Mouse (Mus musculus): ENCODE measurements around the gene Fam168a. TPM values are rescaled to one million over a fixed set of nuclear protein-coding genes. Genes with fewer than 3 reads are reported as not detected.
A peak's percentile ranks its signal among the peaks of the same experiment; 100 is the strongest.
"Not testable (repeated sequence)": the region's sequence is repeated elsewhere in the genome, so short reads cannot be mapped to it uniquely, and the experiment has no call there.

Gene Fam168a
- polyA plus RNA-seq, 1 experiment from 2014 or later: 29.3 TPM

- WGBS: 93% methylated on average over 6 of the region's 6 CpGs
- DNase-seq (ENCODE audit: low spot score): no peak
- no peaks in the 10 kb centered on the region for H3K4me1 ChIP-seq
These were observed 133.4 kb downstream of the Fam168a start for GRCm38 (mm10) chr7:100839632-100840402.

GRCm38 (mm10) chr7:100840906-100841305 is 134.5 kb downstream of the Fam168a start:
- H3K4me3 ChIP-seq: no peak overlapping the region
- WGBS: 100% methylated on average over 1 of the region's 1 CpGs
- H3K36me3 ChIP-seq: peaks cover 43% of the 10 kb centered on the region
- no peak overlapping the region for H3K27ac ChIP-seq (replicated peaks)
- H3K27me3 ChIP-seq (ENCODE audit: low read depth, poor library complexity, severe bottlenecking): no peaks in the 10 kb centered on the region
- no peaks in the 10 kb centered on the region for H3K9me3 ChIP-seq (replicated peaks)
- no peaks in the 10 kb centered on the region for H3K4me1 ChIP-seq
- no peak for DNase-seq (ENCODE audit: low spot score)

More at GRCm38 (mm10) chr7:100839632-100840402, 133.4 kb downstream of the Fam168a start:
- H3K36me3 ChIP-seq: peaks cover 53% of the 10 kb centered on the region
- no peaks in the 10 kb centered on the region for H3K9me3 ChIP-seq (replicated peaks)
- H3K27me3 ChIP-seq (ENCODE audit: low read depth, poor library complexity, severe bottlenecking): no peaks in the 10 kb centered on the region
- no peak overlapping the region for H3K27ac ChIP-seq (replicated peaks)
- H3K4me3 ChIP-seq: no peak overlapping the region

GRCm38 (mm10) chr7:100841608-100842007 is 135.2 kb downstream of the Fam168a start:
- 93% methylated on average over 6 of the region's 6 CpGs for WGBS

GRCm38 (mm10) chr7:100842175-100842574 is 135.7 kb downstream of the Fam168a start:
- peaks cover 34% of the 10 kb centered on the region for H3K36me3 ChIP-seq
- WGBS: 89% methylated on average over 5 of the region's 5 CpGs

More at GRCm38 (mm10) chr7:100841608-100842007, 135.2 kb downstream of the Fam168a start:
- Histone ChIP-seq H3K9me3 (replicated peaks) (no peaks in the 10 kb centered on the region), H3K36me3 (peaks cover 36% of the 10 kb centered on the region), H3K27ac (replicated peaks) (no peak overlapping the region), H3K4me1 (no peaks in the 10 kb centered on the region), H3K27me3 (ENCODE audit: low read depth, poor library complexity, severe bottlenecking) (no peaks in the 10 kb centered on the region), H3K4me3 (no peak overlapping the region)
- DNase-seq (ENCODE audit: low spot score): no peak

GRCm38 (mm10) chr7:100843866-100844265 is 137.4 kb downstream of the Fam168a start:
- Histone ChIP-seq H3K4me1 (0 out of 2 replicates have a peak, but pooled peaks cover 3% of the 10 kb centered on the region), H3K27me3 (ENCODE audit: low read depth, poor library complexity, severe bottlenecking) (no peaks in the 10 kb centered on the region), H3K27ac (replicated peaks) (no peak overlapping the region), H3K36me3 (peaks cover 21% of the 10 kb centered on the region), H3K4me3 (no peak overlapping the region), H3K9me3 (replicated peaks) (no peaks in the 10 kb centered on the region)
- WGBS: 94% methylated on average over 2 of the region's 2 CpGs
- no peak for DNase-seq (ENCODE audit: low spot score)

More at GRCm38 (mm10) chr7:100842175-100842574, 135.7 kb downstream of the Fam168a start:
- no peak overlapping the region for H3K4me3 ChIP-seq
- no peak for DNase-seq (ENCODE audit: low spot score)
- no peaks in the 10 kb centered on the region for H3K9me3 ChIP-seq (replicated peaks)
- 0 out of 2 replicates have a peak, but pooled peaks cover 2% of the 10 kb centered on the region for H3K4me1 ChIP-seq
- H3K27me3 ChIP-seq (ENCODE audit: low read depth, poor library complexity, severe bottlenecking): no peaks in the 10 kb centered on the region
- no peak overlapping the region for H3K27ac ChIP-seq (replicated peaks)

- Histone ChIP-seq H3K4me3 (no peak overlapping the region), H3K27ac (replicated peaks) (no peak overlapping the region), H3K4me1 (0 out of 2 replicates have a peak, but pooled peaks cover 3% of the 10 kb centered on the region), H3K27me3 (ENCODE audit: low read depth, poor library complexity, severe bottlenecking) (no peaks in the 10 kb centered on the region), H3K9me3 (replicated peaks) (no peaks in the 10 kb centered on the region), H3K36me3 (peaks cover 22% of the 10 kb centered on the region)
- 86% methylated on average over 2 of the region's 2 CpGs for WGBS
- no peak for DNase-seq (ENCODE audit: low spot score)
These were observed 138.1 kb downstream of the Fam168a start for GRCm38 (mm10) chr7:100844385-100845025.

- Histone ChIP-seq H3K4me1 (0 out of 2 replicates have a peak, but pooled peaks cover 3% of the 10 kb centered on the region), H3K27me3 (ENCODE audit: low read depth, poor library complexity, severe bottlenecking) (no peaks in the 10 kb centered on the region), H3K27ac (replicated peaks) (no peak overlapping the region), H3K9me3 (replicated peaks) (no peaks in the 10 kb centered on the region), H3K36me3 (peaks cover 27% of the 10 kb centered on the region), H3K4me3 (no peak overlapping the region)
- no peak for DNase-seq (ENCODE audit: low spot score)
These were observed 138.6 kb downstream of the Fam168a start for GRCm38 (mm10) chr7:100845026-100845400.

- Histone ChIP-seq H3K36me3 (peaks cover 27% of the 10 kb centered on the region), H3K9me3 (replicated peaks) (no peaks in the 10 kb centered on the region), H3K27me3 (ENCODE audit: low read depth, poor library complexity, severe bottlenecking) (no peaks in the 10 kb centered on the region), H3K4me1 (0 out of 2 replicates have a peak, but pooled peaks cover 3% of the 10 kb centered on the region), H3K4me3 (no peak overlapping the region), H3K27ac (replicated peaks) (no peak overlapping the region)
- DNase-seq (ENCODE audit: low spot score): no peak
- 75% methylated on average over 1 of the region's 1 CpGs for WGBS
These were observed 139.0 kb downstream of the Fam168a start for GRCm38 (mm10) chr7:100845412-100845811.

- H3K27ac ChIP-seq (replicated peaks); DNase-seq (ENCODE audit: low spot score); H3K4me1 ChIP-seq; H3K27me3 ChIP-seq (ENCODE audit: low read depth, poor library complexity, severe bottlenecking); H3K4me3 ChIP-seq; H3K9me3 ChIP-seq (replicated peaks): not testable (repeated sequence)
- 84% methylated on average over 7 of the region's 7 CpGs for WGBS
- H3K36me3 ChIP-seq: peaks cover 27% of the 10 kb centered on the region
These were observed 139.6 kb downstream of the Fam168a start for GRCm38 (mm10) chr7:100846033-100846432.

- no peak overlapping the region for H3K4me3 ChIP-seq
- H3K27ac ChIP-seq (replicated peaks): 0 out of 2 replicates have a peak overlapping the region, but pooled peaks have one; percentile 33
- H3K4me1 ChIP-seq: 0 out of 2 replicates have a peak, but pooled peaks cover 3% of the 10 kb centered on the region
- 86% methylated on average over 6 of the region's 6 CpGs for WGBS
- H3K9me3 ChIP-seq (replicated peaks): no peaks in the 10 kb centered on the region
- H3K27me3 ChIP-seq (ENCODE audit: low read depth, poor library complexity, severe bottlenecking): no peaks in the 10 kb centered on the region
- no peak for DNase-seq (ENCODE audit: low spot score)
- peaks cover 20% of the 10 kb centered on the region for H3K36me3 ChIP-seq
These were observed 140.7 kb downstream of the Fam168a start for GRCm38 (mm10) chr7:100847131-100847530.

GRCm38 (mm10) chr7:100848744-100849143 is 142.3 kb downstream of the Fam168a start:
- H3K4me3 ChIP-seq: no peak overlapping the region
- WGBS: 27% methylated on average over 6 of the region's 6 CpGs
- H3K27me3 ChIP-seq (ENCODE audit: low read depth, poor library complexity, severe bottlenecking): no peaks in the 10 kb centered on the region
- peaks cover 12% of the 10 kb centered on the region; the same call in 1 of the 2 replicates for H3K36me3 ChIP-seq
- DNase-seq (ENCODE audit: low spot score): peak; percentile 51
- H3K4me1 ChIP-seq: peaks cover 3% of the 10 kb centered on the region; the same call in 1 of the 2 replicates
- no peak overlapping the region for H3K27ac ChIP-seq (replicated peaks)
- no peaks in the 10 kb centered on the region for H3K9me3 ChIP-seq (replicated peaks)

- Histone ChIP-seq H3K27ac (replicated peaks) (no peak overlapping the region), H3K36me3 (peaks cover 12% of the 10 kb centered on the region; the same call in 1 of the 2 replicates), H3K9me3 (replicated peaks) (no peaks in the 10 kb centered on the region), H3K4me1 (peaks cover 10% of the 10 kb centered on the region; the same call in 1 of the 2 replicates), H3K27me3 (ENCODE audit: low read depth, poor library complexity, severe bottlenecking) (no peaks in the 10 kb centered on the region), H3K4me3 (no peak overlapping the region)
- no peak for DNase-seq (ENCODE audit: low spot score)
- WGBS: 91% methylated on average over 2 of the region's 2 CpGs
These were observed 143.1 kb downstream of the Fam168a start for GRCm38 (mm10) chr7:100849508-100849907.

Data from midbrain, embryonic 10.5 days (tissue).